Mouse (Mus musculus) effector memory CD4-positive, alpha-beta T cell, adult 5 months (primary cell): Measurements from ENCODE around the gene Otulin. TPM values are rescaled to one million over a fixed set of nuclear protein-coding genes. Genes with fewer than 3 reads are reported as not detected.

Experiments
- polyA plus RNA-seq: library from polyadenylated mRNA; unstranded; fragments of 100-300 nt; shearing (Covaris generic); gene quantifications from one replicate; pipeline ENCODE4 v1.2.1, GENCODE M21; 2017

Gene Otulin
- polyA plus RNA-seq: 84.5 TPM

DNA sequence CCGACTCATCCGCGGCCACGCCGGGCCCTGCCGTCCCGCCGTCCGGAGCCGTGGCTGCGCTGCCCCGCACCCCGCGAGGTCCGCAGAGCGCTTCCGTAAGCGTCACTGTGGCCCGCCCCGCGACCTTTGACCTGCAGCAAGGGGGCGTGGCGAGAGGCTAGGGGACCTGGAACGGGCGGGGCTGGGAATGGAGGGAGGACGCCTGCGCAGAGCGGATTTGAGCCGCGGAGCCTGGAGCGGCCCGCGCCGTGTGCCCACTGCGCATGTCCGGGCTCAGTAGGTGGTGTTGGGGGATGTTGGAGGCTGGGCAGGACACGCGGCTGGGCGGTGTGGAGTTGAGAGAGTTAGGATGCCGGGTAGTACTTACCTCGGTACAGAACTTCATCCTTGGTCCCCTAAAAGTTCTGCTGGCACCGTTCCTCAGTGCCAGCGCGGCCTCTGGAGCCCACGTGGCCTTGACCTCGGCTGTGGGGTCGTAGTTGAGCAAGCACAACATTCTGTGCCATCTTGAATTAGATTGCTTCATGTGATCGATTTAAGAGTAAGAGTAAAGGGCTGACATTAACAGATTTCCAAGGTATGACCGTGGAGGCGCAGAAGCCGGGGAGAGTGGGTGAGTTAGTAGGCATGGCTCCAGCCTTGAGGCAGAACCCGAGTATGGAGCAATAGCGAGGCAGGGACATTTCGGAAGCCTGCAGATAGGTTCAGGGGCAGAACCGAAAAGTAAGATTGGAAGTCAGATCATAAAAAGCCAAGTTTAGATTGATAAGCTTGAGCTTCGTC, at the start of gene Otulin:
Gene Otulin (minus strand): TSS at position 93 of the 783 bp plus-strand sequence.

Other genes starting within 250 kb of the Otulin start
- gene Ank, start 164.0 kb downstream of the Otulin start, polyA plus RNA-seq: 27.2 TPM
- gene Otulinl, start 50.9 kb upstream of the Otulin start, polyA plus RNA-seq: 134 TPM